Mouse (Mus musculus) spleen, adult 2 months (tissue): ENCODE measurements around the gene Znrd1as.

Source experiments
- CTCF ChIP-seq: fragments of 200-500 bp; IDR thresholded peaks from 2 replicates; pipeline ENCODE4 v1.5.1; 2011; ENCODE audit warnings: mild to moderate bottlenecking, inconsistent platforms; ENCODE audit not compliant: insufficient read depth, insufficient read length, insufficient replicate concordance; ENCODE audit errors: extremely low read depth
- POLR2A ChIP-seq: fragments of 200-500 bp; IDR thresholded peaks from 2 replicates; pipeline ENCODE4 v1.6.1; 2011; ENCODE audit warnings: low read depth, low read length, inconsistent platforms

- TF ChIP-seq POLR2A (no peak), CTCF (no peak)
These were observed 14.1 kb upstream of the Znrd1as start for GRCm38 (mm10) chr17:36944121-36944775.
